Mouse (Mus musculus) megakaryocyte, embryonic 14.5 days (primary cell): ENCODE results near the gene Pank2.
"Not testable (repeated sequence)": the region's sequence is repeated elsewhere in the genome, so short reads cannot be mapped to it uniquely, and the experiment has no call there.

ENCODE experiments used
- FLI1 ChIP-seq: IDR thresholded peaks from 2 replicates; pipeline ENCODE4 v1.6.1; 2012; ENCODE audit warnings: low read length, inconsistent platforms, mixed read lengths
- GATA1 ChIP-seq: IDR thresholded peaks from 3 replicates; pipeline ENCODE4 v1.6.1; 2012; ENCODE audit warnings: mixed read lengths, low read length, inconsistent platforms, borderline replicate concordance

GRCm38 (mm10) chr2:131226669-131227068 lies 35.6 kb upstream of the Pank2 start:
- not testable (repeated sequence) for TF ChIP-seq GATA1, FLI1
